Mouse (Mus musculus): ENCODE measurements around the gene Rrm1. TPM values are rescaled to one million over a fixed set of nuclear protein-coding genes. Genes with fewer than 3 reads are reported as not detected.

Rrm1 gene
- polyA plus RNA-seq, 2 experiments: 107 to 185 TPM

DNA sequence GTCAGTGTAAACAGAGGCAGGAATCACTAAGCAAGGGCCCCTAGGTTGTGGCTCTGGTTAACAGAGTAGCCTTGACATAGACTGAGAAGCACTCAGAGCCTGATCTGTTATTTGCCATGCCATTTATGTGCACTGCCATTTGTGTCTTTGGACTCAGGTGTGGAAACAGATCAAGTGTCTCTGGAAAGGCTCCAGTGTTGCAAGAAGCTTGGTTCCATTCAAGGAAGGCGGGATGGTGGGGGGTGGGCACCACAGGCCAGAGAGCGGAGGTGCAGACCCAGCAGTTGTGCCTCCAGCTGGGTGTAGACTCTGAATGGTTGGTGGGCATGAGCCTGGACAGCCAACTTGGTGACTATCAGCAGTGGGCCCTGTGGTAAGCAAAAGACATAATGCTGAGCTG, 19.5 kb upstream of the Rrm1 start:
- no peak overlapping the region for H3K9ac ChIP-seq (replicated peaks)
- no peak for ATAC-seq (ENCODE audit: insufficient read depth)
- WGBS (ENCODE audit: insufficient replicate concordance): 83% methylated on average over 2 of the region's 2 CpGs

DNA sequence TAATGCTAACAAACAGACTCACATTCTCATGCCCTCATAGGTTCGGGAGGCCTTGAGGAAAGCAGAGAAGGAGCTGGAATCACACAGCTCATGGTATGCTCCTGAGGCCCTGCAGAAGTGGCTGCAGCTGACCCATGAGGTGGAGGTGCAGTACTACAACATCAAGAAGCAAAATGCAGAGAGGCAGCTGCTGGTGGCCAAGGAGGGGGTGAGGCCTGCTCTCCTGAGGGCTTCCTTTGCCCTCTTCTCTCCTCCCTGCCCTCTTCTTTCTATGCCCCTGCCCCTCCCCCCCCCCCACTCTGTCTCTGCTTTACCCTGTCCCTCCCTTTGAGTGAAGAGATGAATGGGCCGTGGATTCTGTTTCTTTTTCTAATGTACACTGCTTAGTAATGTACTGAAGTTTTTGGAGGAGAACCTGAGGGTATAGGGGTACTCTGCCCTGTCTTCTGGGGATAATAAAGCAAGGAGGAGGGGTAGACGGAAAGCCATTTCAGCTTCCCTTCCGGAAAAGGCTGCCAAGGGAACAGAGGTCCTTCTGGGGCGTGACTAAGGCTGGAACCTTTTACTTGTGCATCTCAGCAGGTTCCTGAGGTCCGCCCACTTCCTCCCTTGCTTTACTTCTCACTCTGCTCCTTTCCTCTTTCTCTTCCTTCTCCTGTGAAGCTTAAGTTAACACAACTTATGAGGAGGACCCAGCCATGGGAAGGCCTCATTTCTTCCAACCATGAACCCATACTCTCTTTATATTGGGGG, 15.4 kb upstream of the Rrm1 start:
- no peak for ATAC-seq (ENCODE audit: insufficient read depth)
- H3K9me3 ChIP-seq (ENCODE audit: control insufficient read depth, low read length): no peaks in the 10 kb centered on the region
- DNase-seq (ENCODE audit: low read depth in 3 of 3, low spot score in 3 of 3): no peak
- H3K4me2 ChIP-seq (ENCODE audit: low read depth): peak overlapping the region; percentile 6; the same call in 1 of the 2 replicates
- no peaks in the 10 kb centered on the region for H3K27me3 ChIP-seq (ENCODE audit: control insufficient read depth, insufficient read depth, low read length)
- peaks cover 1% of the 10 kb centered on the region; the same call in 1 of the 2 replicates for H3K36me3 ChIP-seq (replicated peaks; ENCODE audit: control insufficient read depth, insufficient read depth, low read depth)
- no peak overlapping the region for H3K9ac ChIP-seq (replicated peaks)
- H3K27ac ChIP-seq: no peak overlapping the region
- H3K4me3 ChIP-seq (ENCODE audit: insufficient read depth in 1 of 2, low read depth in 2 of 2, low read length in 2 of 2): no peak overlapping the region
- no peaks in the 10 kb centered on the region for H3K4me1 ChIP-seq (replicated peaks; ENCODE audit: control insufficient read depth in 2 of 2, insufficient read depth in 2 of 2, low read length in 1 of 2)
- 37% methylated on average over 6 of the region's 6 CpGs for WGBS (ENCODE audit: insufficient replicate concordance)
- TF ChIP-seq EP300 (IDR thresholded peaks at IDR 0.05; ENCODE audit: low read depth) (no peak), CTCF (IDR thresholded peaks at IDR 0.05; ENCODE audit: low read depth) (no peak)

More for the DNA sequence above, 19.5 kb upstream of the Rrm1 start:
- Histone ChIP-seq H3K27ac (no peak overlapping the region), H3K9me3 (ENCODE audit: control insufficient read depth, low read length) (no peaks in the 10 kb centered on the region), H3K4me1 (replicated peaks; ENCODE audit: control insufficient read depth in 2 of 2, insufficient read depth in 2 of 2, low read length in 1 of 2) (no peaks in the 10 kb centered on the region), H3K4me3 (ENCODE audit: insufficient read depth in 1 of 2, low read depth in 2 of 2, low read length in 2 of 2) (no peak overlapping the region), H3K4me2 (ENCODE audit: low read depth) (no peak overlapping the region), H3K27me3 (ENCODE audit: control insufficient read depth, insufficient read depth, low read length) (no peaks in the 10 kb centered on the region), H3K36me3 (replicated peaks; ENCODE audit: control insufficient read depth, insufficient read depth, low read depth) (no peaks in the 10 kb centered on the region)
- TF ChIP-seq EP300 (IDR thresholded peaks at IDR 0.05; ENCODE audit: low read depth) (no peak), CTCF (IDR thresholded peaks at IDR 0.05; ENCODE audit: low read depth) (no peak)
- DNase-seq (ENCODE audit: low read depth in 3 of 3, low spot score in 3 of 3): no peak

DNA sequence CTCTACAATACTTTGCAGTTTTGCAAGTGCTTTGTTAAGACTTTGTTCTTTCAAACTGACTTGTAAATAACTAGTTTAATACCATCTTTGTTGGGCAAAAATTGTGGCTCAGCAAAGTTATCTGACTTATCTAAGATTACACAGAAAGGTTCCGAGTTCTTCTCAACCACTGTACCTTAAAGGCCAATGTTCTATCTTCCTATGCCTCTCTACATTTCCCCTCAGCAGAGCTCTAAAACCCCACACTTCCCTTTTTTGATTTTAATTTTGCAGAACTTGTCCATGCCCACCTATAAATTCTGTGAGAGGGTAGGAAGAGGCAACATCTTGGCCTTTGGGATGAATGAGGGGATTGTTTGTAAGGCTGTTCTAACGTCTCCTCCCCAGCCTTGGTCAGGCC, 7.2 kb upstream of the Rrm1 start:
- no peak overlapping the region for H3K27ac ChIP-seq
- H3K9me3 ChIP-seq (ENCODE audit: control insufficient read depth, low read length): no peaks in the 10 kb centered on the region
- H3K27me3 ChIP-seq (ENCODE audit: control insufficient read depth, insufficient read depth, low read length): no peaks in the 10 kb centered on the region
- no peak overlapping the region for H3K9ac ChIP-seq (replicated peaks)
- 53% methylated on average over 2 of the region's 2 CpGs for whole genome bisulfite sequencing (ENCODE audit: insufficient replicate concordance)
- no peak for TF ChIP-seq EP300 (IDR thresholded peaks at IDR 0.05; ENCODE audit: low read depth)
- TF ChIP-seq CTCF (IDR thresholded peaks at IDR 0.05; ENCODE audit: low read depth): no peak
- no peak overlapping the region for H3K4me2 ChIP-seq (ENCODE audit: low read depth)
- ATAC-seq (ENCODE audit: insufficient read depth): no peak
- no peak for DNase-seq (ENCODE audit: low read depth in 3 of 3, low spot score in 3 of 3)
- H3K4me1 ChIP-seq (replicated peaks; ENCODE audit: control insufficient read depth in 2 of 2, insufficient read depth in 2 of 2, low read length in 1 of 2): no peaks in the 10 kb centered on the region
- H3K36me3 ChIP-seq (replicated peaks; ENCODE audit: control insufficient read depth, insufficient read depth, low read depth): peaks cover 2% of the 10 kb centered on the region; the same call in 1 of the 2 replicates
- no peak overlapping the region for H3K4me3 ChIP-seq (ENCODE audit: insufficient read depth in 1 of 2, low read depth in 2 of 2, low read length in 2 of 2)

DNA sequence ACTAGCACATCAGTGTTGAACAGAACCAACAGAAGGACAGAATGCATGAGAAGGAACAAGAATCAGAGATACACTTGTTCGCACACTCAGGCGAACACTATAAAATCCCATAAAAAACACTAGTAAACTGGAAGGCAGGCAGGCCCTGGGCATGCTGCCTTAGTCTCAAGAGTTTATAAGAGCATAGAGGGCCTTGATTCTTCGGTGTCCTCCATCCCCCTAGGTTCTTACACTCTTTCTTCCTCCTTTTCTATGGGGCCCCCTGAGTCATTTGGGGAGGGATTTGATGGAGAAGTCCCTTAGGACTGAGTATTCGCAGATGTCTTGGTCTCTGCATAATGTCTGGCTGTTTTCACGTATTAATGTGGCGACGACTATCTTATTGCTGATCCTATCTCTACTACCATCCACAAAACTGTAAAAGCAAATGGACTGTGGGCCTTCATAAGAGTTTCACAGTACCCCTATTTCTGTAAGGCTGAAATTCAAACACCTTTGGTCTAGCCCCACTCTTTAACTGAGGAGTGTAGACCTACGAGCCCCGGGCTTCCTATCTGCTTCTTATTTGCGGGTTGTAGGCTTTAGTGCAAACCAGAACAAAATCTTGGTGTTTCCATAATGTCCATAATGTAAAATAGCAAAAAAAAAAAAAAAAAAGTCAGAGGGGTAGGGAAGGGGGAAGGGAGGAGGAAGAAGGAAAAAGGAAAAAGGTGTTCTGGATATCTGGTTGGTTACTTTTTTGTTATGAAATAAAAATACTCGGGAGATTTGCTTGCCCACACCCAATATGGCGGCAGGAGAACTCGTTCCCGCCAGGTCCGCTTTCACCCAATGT, 456 bp upstream of the Rrm1 start:
- Histone ChIP-seq H3K4me1 (replicated peaks; ENCODE audit: control insufficient read depth in 2 of 2, insufficient read depth in 2 of 2, low read length in 1 of 2) (peaks cover 9 to 15% of the 10 kb centered on the region in 2 experiments; a peak in 3 of 4 replicates), H3K27me3 (ENCODE audit: control insufficient read depth, insufficient read depth, low read length) (no peaks in the 10 kb centered on the region), H3K4me2 (ENCODE audit: low read depth) (peak overlapping the region; percentile 99), H3K36me3 (replicated peaks; ENCODE audit: control insufficient read depth, insufficient read depth, low read depth) (peaks cover 20% of the 10 kb centered on the region), H3K9me3 (ENCODE audit: control insufficient read depth, low read length) (no peaks in the 10 kb centered on the region), H3K4me3 (ENCODE audit: insufficient read depth in 1 of 2, low read depth in 2 of 2, low read length in 2 of 2) (peak overlapping the region; percentile 74 to 95), H3K27ac (peak overlapping the region; percentile 46), H3K9ac (replicated peaks) (peak overlapping the region; percentile 43)
- no peak for ATAC-seq (ENCODE audit: insufficient read depth)
- no peak for DNase-seq (ENCODE audit: low read depth in 3 of 3, low spot score in 3 of 3)
- TF ChIP-seq CTCF (IDR thresholded peaks at IDR 0.05; ENCODE audit: low read depth): no peak
- no peak for TF ChIP-seq EP300 (IDR thresholded peaks at IDR 0.05; ENCODE audit: low read depth)
- WGBS (ENCODE audit: insufficient replicate concordance): 43% methylated on average over 15 of the region's 15 CpGs

DNA sequence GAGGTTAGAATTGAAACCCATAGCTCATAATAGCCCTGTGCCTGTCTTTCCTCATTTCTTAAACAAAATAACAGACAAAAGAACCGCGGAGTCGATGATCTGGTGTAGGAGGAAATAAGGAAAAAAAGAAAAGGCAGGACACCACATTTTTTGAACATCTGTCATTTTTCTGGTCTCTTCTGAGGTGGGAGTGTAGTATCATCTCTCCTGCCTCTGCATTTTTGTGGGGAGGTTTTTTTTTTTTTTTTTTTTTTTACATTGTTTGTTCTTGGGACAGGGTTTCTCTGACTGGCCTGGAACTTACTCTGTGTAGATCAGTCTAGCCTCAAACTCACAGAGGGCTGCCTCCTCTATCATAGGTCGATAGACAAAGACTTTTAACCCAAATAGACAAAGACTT, 937 bp downstream of the Rrm1 start:
- DNase-seq (ENCODE audit: low read depth in 3 of 3, low spot score in 3 of 3): no peak
- peak overlapping the region; percentile 90 for H3K9ac ChIP-seq (replicated peaks)
- peaks cover 9 to 15% of the 10 kb centered on the region in 2 experiments; a peak in 3 of 4 replicates for H3K4me1 ChIP-seq (replicated peaks; ENCODE audit: control insufficient read depth in 2 of 2, insufficient read depth in 2 of 2, low read length in 1 of 2)
- peaks cover 34% of the 10 kb centered on the region for H3K36me3 ChIP-seq (replicated peaks; ENCODE audit: control insufficient read depth, insufficient read depth, low read depth)
- WGBS (ENCODE audit: insufficient replicate concordance): 2% methylated on average over 4 of the region's 4 CpGs
- TF ChIP-seq CTCF (IDR thresholded peaks at IDR 0.05; ENCODE audit: low read depth) (no peak), EP300 (IDR thresholded peaks at IDR 0.05; ENCODE audit: low read depth) (no peak)
- H3K27me3 ChIP-seq (ENCODE audit: control insufficient read depth, insufficient read depth, low read length): no peaks in the 10 kb centered on the region
- peak overlapping the region; percentile 74 to 95 for H3K4me3 ChIP-seq (ENCODE audit: insufficient read depth in 1 of 2, low read depth in 2 of 2, low read length in 2 of 2)
- peak overlapping the region; percentile 79 for H3K27ac ChIP-seq
- ATAC-seq (ENCODE audit: insufficient read depth): no peak
- H3K9me3 ChIP-seq (ENCODE audit: control insufficient read depth, low read length): no peaks in the 10 kb centered on the region
- H3K4me2 ChIP-seq (ENCODE audit: low read depth): peak overlapping the region; percentile 99
